Mouse (Mus musculus) midbrain, embryonic 13.5 days (tissue): ENCODE results near the gene Olfr220. TPM values are rescaled to one million over a fixed set of nuclear protein-coding genes. Genes with fewer than 3 reads are reported as not detected.

Source experiments
- polyA plus RNA-seq: library from polyadenylated mRNA; unstranded; fragments of >200 nt; fragmentation: Nextera tagmentation; extraction: Ambion mirVana; gene quantifications from 2 replicates; pipeline ENCODE4 v1.2.1, GENCODE M21; 2015

Olfr220 gene
- polyA plus RNA-seq, 1 experiment from 2014 or later, result not detected

Other genes starting within 250 kb of the Olfr220 start
- gene Olfr419, start 190.0 kb upstream of the Olfr220 start, polyA plus RNA-seq, result not detected in 2 replicates
- not detected in 2 replicates for gene Mptx1, start 111.6 kb upstream of the Olfr220 start, polyA plus RNA-seq
- gene Olfr417, start 77.0 kb upstream of the Olfr220 start, polyA plus RNA-seq, result not detected in 2 replicates
- not detected in 2 replicates for gene Olfr248, start 51.0 kb upstream of the Olfr220 start, polyA plus RNA-seq
- gene Olfr414, start 18.0 kb upstream of the Olfr220 start, polyA plus RNA-seq, result not detected in 2 replicates
- 9.9 and 11.3 TPM in 2 replicates for gene Fmn2, start 59.7 kb downstream of the Olfr220 start, polyA plus RNA-seq